Mouse (Mus musculus) left cerebral cortex, adult 11 months (tissue): Measurements from ENCODE around the gene Cse1l.

Experiments used
- DNase-seq: peaks from one replicate; pipeline ENCODE4 v3.0.0; 2022; ENCODE audit warnings: low spot score

Gene Cse1l

DNA sequence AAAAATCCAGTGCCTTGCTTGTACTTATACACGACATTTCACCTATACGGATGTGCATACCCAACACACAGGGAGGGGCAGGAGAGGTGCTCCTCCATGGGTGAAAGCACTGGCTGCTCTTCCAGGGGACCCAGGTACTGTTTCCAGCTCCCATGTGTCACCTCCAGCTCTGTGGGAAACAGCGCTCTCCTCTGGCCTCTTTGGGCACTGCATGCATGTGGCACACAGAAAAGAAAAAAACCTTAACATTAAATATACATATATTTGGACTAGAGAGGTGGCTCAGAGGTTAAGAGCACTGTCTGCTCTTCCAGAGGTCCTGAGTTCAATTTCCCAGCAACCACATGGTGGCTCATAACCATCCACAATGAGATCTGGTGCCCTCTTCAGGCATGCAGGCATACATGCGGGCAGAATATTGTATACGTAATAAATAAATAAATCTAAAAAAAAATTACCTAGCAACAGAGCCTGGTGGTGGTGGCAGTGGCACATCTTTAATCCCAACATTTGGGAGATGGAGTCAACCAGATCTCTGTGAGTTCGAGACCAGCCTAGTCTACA, 2.0 kb upstream of the Cse1l start:
- no peak for DNase-seq

DNA sequence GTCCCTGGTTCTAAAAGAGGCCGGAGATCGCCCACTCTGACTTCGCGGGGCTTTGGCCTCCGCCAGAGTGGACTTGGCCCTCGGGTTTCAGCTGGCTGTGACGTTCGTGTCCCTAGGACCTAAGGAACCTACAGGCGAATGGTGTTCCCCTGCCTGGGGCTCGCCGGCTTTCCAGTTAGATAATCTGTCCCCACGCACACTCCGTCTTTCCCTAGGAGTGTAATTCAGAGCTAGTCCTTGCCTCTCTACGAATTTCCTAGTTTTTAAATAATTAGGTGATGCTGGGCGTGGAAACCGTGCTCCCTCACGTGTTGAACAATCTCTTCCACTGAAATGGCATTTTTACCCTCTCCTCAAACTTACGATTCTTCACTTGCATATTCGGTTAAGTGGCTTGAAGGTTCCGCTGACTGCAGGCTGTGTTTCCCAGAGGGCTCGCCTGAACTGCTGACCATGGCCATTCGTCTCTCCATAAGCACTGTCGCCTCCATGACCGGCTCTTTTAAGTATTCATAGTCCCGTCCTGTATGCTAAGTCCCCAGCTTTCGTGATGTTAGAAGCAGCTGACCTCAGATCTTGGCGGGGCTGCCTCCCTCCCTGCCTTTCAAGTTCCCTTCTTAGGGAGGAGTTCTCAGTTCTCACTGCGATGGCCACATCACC, 813 bp downstream of the Cse1l start:
- no peak for DNase-seq

DNA sequence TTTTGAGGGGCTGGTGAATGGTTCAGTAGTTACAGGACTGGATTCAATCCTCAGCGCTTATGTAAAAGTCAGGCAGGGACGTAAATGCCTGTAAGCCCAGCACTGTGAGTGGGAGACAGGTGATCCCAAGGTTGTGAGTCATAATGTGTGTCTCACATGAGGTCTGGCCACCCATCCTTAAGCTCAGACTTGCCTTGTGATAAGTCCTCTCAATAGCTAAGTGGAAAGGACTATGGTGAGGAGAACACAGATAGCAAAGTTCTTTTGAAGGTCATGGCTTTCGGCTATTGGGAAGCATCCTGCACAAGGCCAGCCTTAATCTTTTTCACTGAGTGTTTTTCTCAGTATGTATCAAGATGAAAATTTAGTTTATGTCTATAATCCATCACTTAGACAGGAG, 3.9 kb downstream of the Cse1l start:
- DNase-seq: no peak

DNA sequence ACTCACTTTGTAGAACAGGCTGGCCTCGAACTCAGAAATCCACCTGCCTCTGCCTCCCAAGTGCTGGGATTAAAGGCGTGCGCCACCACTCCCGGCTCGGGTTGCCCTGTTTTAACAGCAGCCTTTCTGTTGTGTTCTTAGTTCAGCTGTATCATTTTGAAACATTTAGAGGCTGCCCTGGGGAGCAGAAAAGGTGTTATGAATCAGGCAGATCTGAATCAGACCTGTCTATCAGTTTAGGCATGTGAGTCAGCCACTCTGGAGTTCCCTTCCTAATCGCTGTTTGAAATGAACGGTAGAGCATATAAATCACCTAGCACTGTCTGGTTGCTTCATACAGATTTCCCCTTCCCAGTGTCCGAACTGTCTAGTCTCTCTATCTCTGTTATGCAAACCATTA, 4.7 kb downstream of the Cse1l start:
- no peak for DNase-seq

DNA sequence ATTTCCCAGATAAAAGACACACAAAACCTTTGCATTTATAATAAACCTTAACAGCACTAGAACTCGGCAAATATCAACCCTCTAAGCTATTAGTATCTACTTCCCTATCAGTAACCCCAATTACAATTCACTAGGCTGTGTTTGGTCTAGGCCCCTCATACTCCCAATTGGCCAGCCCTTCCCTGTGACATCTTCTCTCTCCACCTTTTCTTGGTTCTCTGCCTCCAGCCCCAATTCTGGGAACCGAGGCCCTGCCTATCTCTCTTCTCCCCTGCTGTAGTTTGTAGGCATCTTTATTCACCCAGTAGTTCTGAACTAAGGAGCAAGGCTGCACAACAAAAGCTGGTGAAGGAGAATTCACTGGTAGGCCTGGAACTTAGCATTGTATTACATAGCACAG, 18.1 kb downstream of the Cse1l start:
- DNase-seq: no peak

- no peak for DNase-seq
Measured at GRCm38 (mm10) chr2:166933943-166934342, 28.1 kb downstream of the Cse1l start.

DNA sequence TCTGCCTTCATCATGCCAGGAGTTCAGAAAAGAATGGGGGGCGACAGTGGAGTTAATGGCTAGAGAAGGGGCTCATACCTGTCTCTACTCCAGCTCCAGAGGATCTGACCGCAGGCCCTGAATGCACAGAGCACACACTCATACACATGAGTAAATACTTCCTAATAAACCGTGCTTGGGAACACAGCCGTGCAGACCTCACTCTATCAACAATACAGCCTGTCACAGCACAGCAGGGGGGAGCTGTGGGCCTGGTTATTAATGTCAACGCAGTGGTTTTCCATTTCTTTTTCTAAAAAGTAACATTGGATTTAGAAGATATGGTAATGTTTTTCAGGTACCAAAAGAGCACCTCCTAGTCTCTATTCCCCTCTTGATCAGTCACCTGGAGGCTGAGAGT, 28.6 kb downstream of the Cse1l start:
- DNase-seq: no peak

DNA sequence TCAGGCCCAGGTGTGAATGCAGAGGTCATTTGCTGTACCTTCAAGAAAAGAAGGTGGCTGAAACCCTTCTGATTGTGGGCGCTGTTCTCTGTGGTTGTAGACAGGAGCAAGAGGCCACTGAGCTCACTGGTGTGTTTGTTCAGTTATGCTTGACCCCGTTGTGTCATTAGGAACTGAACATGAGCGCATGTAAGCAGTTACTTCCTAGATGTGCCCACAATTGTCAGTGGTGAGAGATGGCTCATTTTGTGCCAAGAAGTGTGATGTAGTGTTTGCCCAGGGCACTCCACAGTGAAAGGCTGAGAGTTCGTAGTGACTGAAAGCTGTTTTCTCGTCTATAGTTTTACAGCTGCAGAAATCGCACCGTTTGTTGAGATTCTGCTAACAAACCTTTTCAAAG, 29.7 kb downstream of the Cse1l start:
- DNase-seq: no peak

GRCm38 (mm10) chr2:166936166-166936565, 30.3 kb downstream of the Cse1l start:
- no peak for DNase-seq

DNA sequence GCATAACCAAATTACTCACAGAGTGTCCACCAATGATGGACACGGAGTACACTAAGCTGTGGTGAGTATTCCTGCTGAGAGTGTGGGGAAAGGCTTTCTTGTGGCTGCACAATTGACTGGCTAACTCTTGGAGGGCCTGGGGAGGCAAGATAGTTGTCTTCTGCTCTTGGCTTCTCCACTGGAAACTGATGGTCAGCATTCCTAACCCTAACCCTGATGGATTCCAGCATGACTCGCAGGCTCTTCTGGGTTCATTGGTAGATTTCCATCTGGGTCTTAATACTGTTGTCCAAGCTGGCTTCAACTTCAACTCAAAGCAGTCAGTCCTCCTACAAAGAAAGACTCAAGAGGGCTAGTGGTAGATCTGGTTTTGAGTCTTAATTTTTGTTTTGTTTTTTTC, 37.3 kb downstream of the Cse1l start:
- no peak for DNase-seq

DNA sequence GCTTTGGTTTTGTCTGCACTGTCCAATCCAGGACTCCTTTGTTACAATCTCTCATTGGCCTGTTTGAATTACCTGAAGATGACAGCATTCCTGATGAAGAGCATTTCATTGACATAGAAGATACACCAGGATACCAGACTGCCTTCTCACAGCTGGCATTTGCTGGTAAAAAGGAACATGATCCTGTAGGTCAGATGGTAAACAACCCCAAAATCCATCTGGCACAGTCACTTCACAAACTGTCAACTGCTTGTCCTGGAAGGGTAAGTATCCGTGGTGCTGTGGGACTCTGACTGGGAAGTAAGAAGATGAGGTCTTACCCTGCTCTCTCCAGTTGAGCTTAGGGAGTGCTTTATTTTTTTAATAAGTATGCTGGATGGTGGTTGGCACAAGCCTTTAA, 38.5 kb downstream of the Cse1l start:
- DNase-seq: no peak

GRCm38 (mm10) chr2:166945456-166945855, 39.6 kb downstream of the Cse1l start:
- no peak for DNase-seq

DNA sequence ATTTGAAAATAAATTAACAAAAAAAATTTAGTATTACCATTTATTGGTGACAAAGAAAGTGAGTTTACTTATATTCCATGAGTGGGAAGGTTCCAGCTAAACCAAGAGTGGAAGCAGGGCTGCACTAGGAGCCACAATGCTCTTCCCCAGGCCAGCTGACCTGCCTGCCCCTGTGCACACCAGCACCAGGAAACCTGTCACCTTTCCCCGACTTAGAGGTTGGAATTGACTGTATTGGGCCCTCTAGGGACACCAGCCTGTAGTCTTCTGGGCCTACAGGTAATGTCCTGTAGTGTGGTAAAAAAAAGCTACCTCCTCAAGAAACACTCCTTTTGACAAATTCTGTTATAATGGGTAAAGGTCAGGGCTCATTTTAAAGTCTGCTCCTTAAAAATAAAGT, 42.4 kb downstream of the Cse1l start:
- no peak for DNase-seq

DNA sequence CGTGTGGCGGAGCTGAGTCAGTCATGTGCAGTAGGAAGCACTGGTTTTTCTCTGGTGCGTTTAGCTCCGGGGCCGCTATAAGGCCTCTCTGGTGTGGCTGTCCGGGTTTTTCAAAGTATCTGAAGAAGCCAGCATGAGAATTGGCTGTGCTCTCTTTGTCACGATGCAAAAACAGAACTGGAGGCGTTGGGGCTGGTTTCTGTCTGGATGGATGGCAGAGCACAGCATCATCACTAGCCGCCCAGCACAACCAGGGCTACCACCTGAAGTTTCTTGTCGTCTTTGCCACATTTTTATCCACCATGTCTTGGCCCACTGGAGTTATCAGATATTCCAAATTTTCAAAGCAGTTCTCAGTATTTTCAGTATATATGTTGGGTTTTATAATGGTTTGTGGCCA, 43.1 kb downstream of the Cse1l start:
- no peak for DNase-seq

GRCm38 (mm10) chr2:166950853-166951648, 45.2 kb downstream of the Cse1l start:
- peak; percentile 29 for DNase-seq

DNA sequence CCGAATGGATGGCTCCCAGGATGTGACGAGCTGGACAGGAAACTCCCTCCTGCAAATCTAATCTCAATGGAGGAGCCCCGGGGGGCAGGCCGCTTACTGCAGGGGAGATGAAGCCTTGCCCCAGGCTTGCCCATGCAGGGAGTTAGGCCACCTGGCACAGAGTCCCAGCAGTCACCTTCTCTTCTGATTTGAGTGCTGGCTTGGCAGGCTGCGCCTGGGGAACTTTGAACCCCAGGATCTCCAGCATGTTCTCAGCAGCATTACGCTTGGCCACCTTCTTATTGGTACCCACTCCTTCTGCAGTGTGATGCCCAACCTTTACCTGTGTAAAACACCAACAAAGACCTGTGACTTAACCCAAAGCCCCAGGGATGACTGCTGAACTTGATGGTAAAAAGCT, 46.3 kb downstream of the Cse1l start:
- DNase-seq: no peak

GRCm38 (mm10) chr2:166956805-166957204, 51.0 kb downstream of the Cse1l start:
- DNase-seq: peak; percentile 43

- no peak for DNase-seq
Measured at GRCm38 (mm10) chr2:166960648-166961330, 54.9 kb downstream of the Cse1l start.

GRCm38 (mm10) chr2:166963257-166963656, 57.4 kb downstream of the Cse1l start:
- no peak for DNase-seq

DNA sequence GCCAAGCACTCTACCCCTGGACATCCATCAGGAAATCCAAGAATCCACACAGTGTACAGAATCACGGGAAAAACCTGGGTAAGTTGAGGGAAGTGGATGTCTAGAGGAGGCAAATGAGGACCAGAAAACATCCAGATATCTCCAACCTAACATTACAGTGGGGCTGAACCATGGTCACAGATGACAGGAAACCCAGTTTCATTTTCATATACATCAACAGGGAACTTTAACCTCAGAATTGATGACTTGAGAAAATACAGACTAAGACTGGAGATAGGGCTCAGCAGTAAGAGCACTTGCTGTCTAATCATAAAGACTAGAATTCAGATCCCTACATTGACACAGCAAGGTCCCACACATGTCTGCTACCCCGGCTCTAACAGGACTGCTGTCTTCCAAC, 58.9 kb downstream of the Cse1l start:
- DNase-seq: no peak

- no peak for DNase-seq
Measured at GRCm38 (mm10) chr2:166973153-166973552, 67.3 kb downstream of the Cse1l start.

GRCm38 (mm10) chr2:166974177-166974872, 68.5 kb downstream of the Cse1l start:
- DNase-seq: no peak
